Mouse (Mus musculus): ENCODE results near the gene Hps4. TPM values are rescaled to one million over a fixed set of nuclear protein-coding genes. Genes with fewer than 3 reads are reported as not detected.

The Hps4 gene
- polyA plus RNA-seq, 1 experiment from 2014 or later, result 33.4 TPM

DNA sequence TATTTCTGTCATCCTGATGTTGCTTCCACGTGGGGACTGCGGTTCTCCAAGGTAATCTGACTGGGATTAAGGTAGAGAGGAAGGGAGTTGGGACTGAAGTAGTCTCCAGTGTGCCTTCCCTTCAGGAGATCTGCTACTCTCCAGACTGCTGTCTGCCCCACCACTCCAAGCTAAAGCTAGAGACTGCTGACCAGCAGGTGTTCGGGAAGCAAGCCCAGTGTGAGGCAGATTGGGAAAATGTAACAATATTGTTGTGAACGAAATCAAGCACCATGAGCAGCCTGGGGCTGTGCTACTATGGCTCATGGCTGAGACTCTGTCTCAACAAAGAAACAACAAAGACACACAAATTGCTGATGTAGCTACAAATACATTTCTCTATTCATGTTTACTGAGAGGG is 75.1 kb downstream of the Hps4 start:
- Histone ChIP-seq H3K4me2 (replicated peaks) (no peak overlapping the region), H3K9me3 (no peaks in the 10 kb centered on the region), H3K4me1 (no peaks in the 10 kb centered on the region; the same call in 1 of the 2 replicates), H3K4me3 (no peak overlapping the region), H3K27ac (replicated peaks) (no peak overlapping the region), H3K27me3 (no peaks in the 10 kb centered on the region), H3K36me3 (peaks cover 14% of the 10 kb centered on the region; the same call in 1 of the 2 replicates), H3K9ac (replicated peaks) (no peak overlapping the region)
- ATAC-seq (replicated peaks), result no peak
- WGBS, result 64% methylated on average over 4 of the region's 4 CpGs

DNA sequence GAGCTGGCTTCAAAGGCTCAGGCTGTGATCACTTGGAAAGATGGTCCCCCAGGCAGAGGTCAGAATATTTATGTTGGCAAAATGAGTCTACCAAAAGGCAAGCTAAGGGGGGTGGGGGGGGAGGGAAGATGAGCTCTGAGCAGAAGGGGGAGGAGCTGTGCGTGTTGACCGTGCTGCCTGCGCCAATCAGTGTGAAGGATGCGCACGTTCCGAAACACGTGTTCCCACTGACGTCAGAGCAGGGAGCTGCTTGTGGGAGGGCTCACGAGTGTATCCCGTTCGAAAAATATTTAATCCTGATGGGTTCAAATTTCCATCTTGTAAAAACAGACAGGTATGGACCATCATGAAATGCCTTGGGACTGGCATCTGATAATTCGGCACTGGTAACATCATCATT is 76.7 kb downstream of the Hps4 start:
- WGBS, result 27% methylated on average over 12 of the region's 12 CpGs
- Histone ChIP-seq H3K27me3 (no peaks in the 10 kb centered on the region), H3K4me1 (no peaks in the 10 kb centered on the region; the same call in 1 of the 2 replicates), H3K4me3 (no peak overlapping the region), H3K9me3 (no peaks in the 10 kb centered on the region), H3K36me3 (peaks cover 16% of the 10 kb centered on the region; the same call in 1 of the 2 replicates), H3K27ac (replicated peaks) (no peak overlapping the region), H3K9ac (replicated peaks) (no peak overlapping the region), H3K4me2 (replicated peaks) (peak overlapping the region; percentile 3; the same call in 1 of the 2 replicates)
- ATAC-seq (replicated peaks), result no peak

- H3K4me3 ChIP-seq, result no peak overlapping the region
- no peak for ATAC-seq (replicated peaks)
- no peaks in the 10 kb centered on the region for H3K9me3 ChIP-seq
- no peak overlapping the region for H3K27ac ChIP-seq (replicated peaks)
- peaks cover 5% of the 10 kb centered on the region; the same call in 1 of the 2 replicates for H3K36me3 ChIP-seq
- no peak overlapping the region for H3K4me2 ChIP-seq (replicated peaks)
- 91% methylated on average over 7 of the region's 7 CpGs for WGBS
- peaks cover 9% of the 10 kb centered on the region for H3K4me1 ChIP-seq
- no peak overlapping the region for H3K9ac ChIP-seq (replicated peaks)
- peaks cover 3% of the 10 kb centered on the region; the same call in 1 of the 2 replicates for H3K27me3 ChIP-seq
Observed at GRCm38 (mm10) chr5:112426635-112427034, 83.8 kb downstream of the Hps4 start.

DNA sequence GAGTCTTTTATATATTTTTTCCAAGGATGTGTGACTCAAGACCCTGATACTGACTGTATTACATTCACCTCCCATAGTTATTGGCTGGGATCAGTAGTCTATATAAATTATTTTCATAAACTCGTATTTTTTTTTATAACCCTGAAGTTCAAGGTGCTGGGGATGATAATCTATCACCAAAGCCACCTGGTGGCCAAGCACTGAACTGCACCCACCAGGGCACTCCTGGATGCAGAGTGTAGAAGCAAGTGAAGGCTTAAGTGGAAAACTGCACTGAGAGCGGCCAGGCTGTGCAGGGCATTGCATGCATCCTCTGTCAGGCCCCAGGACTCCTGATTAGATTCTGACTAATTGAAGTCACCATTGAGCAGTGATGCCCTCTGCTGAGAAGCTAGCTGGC is 84.4 kb downstream of the Hps4 start:
- Histone ChIP-seq H3K27ac (replicated peaks) (no peak overlapping the region), H3K27me3 (peaks cover 8% of the 10 kb centered on the region), H3K4me3 (no peak overlapping the region), H3K4me1 (peaks cover 9% of the 10 kb centered on the region), H3K9ac (replicated peaks) (no peak overlapping the region), H3K4me2 (replicated peaks) (no peak overlapping the region), H3K36me3 (0 out of 2 replicates have a peak, but pooled peaks cover 2% of the 10 kb centered on the region), H3K9me3 (no peaks in the 10 kb centered on the region)
- 0 out of 2 replicates have a peak, but pooled peaks have one; percentile 15 for ATAC-seq (replicated peaks)
- WGBS, result 32% methylated on average over 2 of the region's 2 CpGs

Other genes starting within 250 kb of the Hps4 start
- 1.6 and 1.8 TPM in 2 replicates for gene Cryba4, start 90.6 kb upstream of the Hps4 start, polyA plus RNA-seq (2015; fragmentation: Nextera tagmentation; extraction: Ambion mirVana)
- gene Crybb1, start 87.3 kb upstream of the Hps4 start, polyA plus RNA-seq (2015; fragmentation: Nextera tagmentation; extraction: Ambion mirVana), result 5.4 and 5.5 TPM in 2 replicates
- 28.8 and 29.5 TPM in 2 replicates for gene Tpst2, start 66.4 kb upstream of the Hps4 start, polyA plus RNA-seq (2015; fragmentation: Nextera tagmentation; extraction: Ambion mirVana)
- gene Tfip11, start 16.7 kb upstream of the Hps4 start, polyA plus RNA-seq (2015; fragmentation: Nextera tagmentation; extraction: Ambion mirVana), result 33.9 and 34.4 TPM in 2 replicates
- gene Srrd, start within 50 bp of the Hps4 start, polyA plus RNA-seq (2015; fragmentation: Nextera tagmentation; extraction: Ambion mirVana), result 54.0 and 57.5 TPM in 2 replicates
- 0.08 and 0.27 TPM in 2 replicates for gene Gm6583, start 12.9 kb downstream of the Hps4 start, polyA plus RNA-seq (2015; fragmentation: Nextera tagmentation; extraction: Ambion mirVana)
- 81.7 and 91.9 TPM in 2 replicates for gene Asphd2, start 51.8 kb downstream of the Hps4 start, polyA plus RNA-seq (2015; fragmentation: Nextera tagmentation; extraction: Ambion mirVana)
- gene Gm6588, start 106.3 kb downstream of the Hps4 start, polyA plus RNA-seq (2015; fragmentation: Nextera tagmentation; extraction: Ambion mirVana), result 0.84 and 1.0 TPM in 2 replicates
- 33.1 and 33.3 TPM in 2 replicates for gene Sez6l, start 234.1 kb downstream of the Hps4 start, polyA plus RNA-seq (2015; fragmentation: Nextera tagmentation; extraction: Ambion mirVana)